ENCODE assay signal across 14 mouse cellular contexts in genomic region chr16:87745192-87745945, GRCm38 (mm10). TPM values are rescaled to one million over a fixed set of nuclear protein-coding genes. Genes with fewer than 3 reads are reported as not detected.
DNase-seq lines count a peak whose midpoint lies in the region; ATAC-seq and TF ChIP-seq lines count a peak whose summit lies in the region.
"Had no signal": no experiment of that assay in that cellular context is flagged by ENCODE, and none has a peak within 500 bp of the region (broad histone marks: within the 10 kb centered on the region; RNA-seq: fewer than 3 reads in every experiment).

No protein-coding gene starts in this region.

- 85% methylated on average over 8 of the region's 8 CpGs for WGBS in midbrain, embryonic 10.5 days
- WGBS in liver, postnatal 0 days (ENCODE audit: insufficient replicate concordance) = 78% methylated on average over 8 of the region's 8 CpGs

- no peak for ATAC-seq in liver, postnatal 0 days

- H3K4me2 ChIP-seq in liver, postnatal 0 days (ENCODE audit: low read depth, low read length) = no peak overlapping the region
- H3K4me2 ChIP-seq: embryonic facial prominence, embryonic 12.5 days; forebrain, embryonic 12.5 days; limb, embryonic 13.5 days; lung, embryonic 14.5 days had no signal

- no peak overlapping the region for H3K27ac ChIP-seq in midbrain, embryonic 10.5 days (replicated peaks)
- H3K27ac ChIP-seq in liver, postnatal 0 days (ENCODE audit: low read depth) = no peak overlapping the region
- H3K27ac ChIP-seq: embryonic facial prominence, embryonic 12.5 days; forebrain, embryonic 12.5 days; limb, embryonic 13.5 days had no signal

- no peaks in the 10 kb centered on the region for H3K27me3 ChIP-seq in midbrain, embryonic 10.5 days (ENCODE audit: low read depth, poor library complexity, severe bottlenecking)
- no peaks in the 10 kb centered on the region for H3K27me3 ChIP-seq in liver, postnatal 0 days (ENCODE audit: insufficient read depth, low read length)
- H3K27me3 ChIP-seq: embryonic facial prominence, embryonic 12.5 days; forebrain, embryonic 12.5 days; limb, embryonic 13.5 days had no signal

- H3K4me3 ChIP-seq in midbrain, embryonic 10.5 days = no peak overlapping the region
- H3K4me3 ChIP-seq in liver, postnatal 0 days (ENCODE audit: low read depth, low read length) = no peak overlapping the region
- H3K4me3 ChIP-seq: embryonic facial prominence, embryonic 12.5 days; forebrain, embryonic 12.5 days; limb, embryonic 13.5 days had no signal

- peaks cover 9% of the 10 kb centered on the region for H3K4me1 ChIP-seq in midbrain, embryonic 10.5 days
- H3K4me1 ChIP-seq in liver, postnatal 0 days (ENCODE audit: insufficient read depth) = no peaks in the 10 kb centered on the region; the same call in 1 of the 2 replicates
- H3K4me1 ChIP-seq: embryonic facial prominence, embryonic 12.5 days; limb, embryonic 13.5 days had no signal

- TF ChIP-seq CTCF in liver, postnatal 0 days (IDR thresholded peaks at IDR 0.05; ENCODE audit: low read depth) = no peak

- no peaks in the 10 kb centered on the region for H3K9me3 ChIP-seq in midbrain, embryonic 10.5 days (replicated peaks)
- no peaks in the 10 kb centered on the region; the same call in 1 of the 2 replicates for H3K9me3 ChIP-seq in liver, postnatal 0 days (ENCODE audit: low read length)
- H3K9me3 ChIP-seq: embryonic facial prominence, embryonic 12.5 days; forebrain, embryonic 12.5 days; limb, embryonic 13.5 days had no signal

- DNase-seq in gastrocnemius, postnatal 25 days = peak; percentile 3
- no peak for DNase-seq in gastrocnemius, postnatal 36 days
- peak; percentile 15 for DNase-seq in urinary bladder, postnatal 14 days (ENCODE audit: low spot score)
- DNase-seq in urinary bladder, postnatal 10 days (ENCODE audit: low spot score) = no peak
- peak; percentile 6 for DNase-seq in midbrain, embryonic 10.5 days (ENCODE audit: low spot score)
- DNase-seq in liver, postnatal 0 days = no peak
- no peak for DNase-seq in spleen, adult 12 weeks (ENCODE audit: low spot score)
- DNase-seq: cerebellum, postnatal 14 days; layer of hippocampus, postnatal 36 days; lung, embryonic 14.5 days; thymus, postnatal 36 days had no signal

- intact Hi-C loops in gastrocnemius, postnatal 36 days (cut with DNase I) = loop anchor here (5.0 kb wide), 1 partner anchor 43 kb away; no protein-coding TSS in a partner anchor

- no peak for TF ChIP-seq EP300 in liver, postnatal 0 days (IDR thresholded peaks at IDR 0.05; ENCODE audit: low read depth)

- no peaks in the 10 kb centered on the region for H3K36me3 ChIP-seq in midbrain, embryonic 10.5 days
- no peaks in the 10 kb centered on the region for H3K36me3 ChIP-seq in liver, postnatal 0 days (replicated peaks; ENCODE audit: insufficient read depth, low read length)
- H3K36me3 ChIP-seq: embryonic facial prominence, embryonic 12.5 days; forebrain, embryonic 12.5 days; limb, embryonic 13.5 days had no signal

- no peak overlapping the region for H3K9ac ChIP-seq in liver, postnatal 0 days (replicated peaks)
- H3K9ac ChIP-seq: embryonic facial prominence, embryonic 12.5 days; forebrain, embryonic 12.5 days; limb, embryonic 13.5 days; lung, embryonic 14.5 days had no signal

RNA-seq across cellular contexts. Expression of gene Bach1, which starts 46.6 kb away (rescaled TPM):
- total RNA-seq in gastrocnemius, postnatal 25 days (2021) = 10 to 100 TPM; 13.8 to 18.0 TPM
- total RNA-seq in gastrocnemius, postnatal 36 days (2021) = 10 to 100 TPM; 19.0 to 22.1 TPM
- 12.9 and 14.4 TPM in 2 replicates for polyA plus RNA-seq in midbrain, embryonic 10.5 days (2016; fragmentation: Nextera tagmentation; extraction: Ambion mirVana)
- polyA plus RNA-seq in liver, postnatal 0 days (2015; fragmentation: Nextera tagmentation; extraction: Ambion mirVana) = 5.4 and 5.9 TPM in 2 replicates

Comparison
In these comparisons a context has a peak if more than half of its experiments do, and no peak if none do; other contexts are left out.
1. DNase-seq: peak in gastrocnemius, postnatal 25 days (single experiment), urinary bladder, postnatal 14 days (single experiment) and midbrain, embryonic 10.5 days (single experiment); none in gastrocnemius, postnatal 36 days (0 of 2), urinary bladder, postnatal 10 days (single experiment), liver, postnatal 0 days (single experiment) and spleen, adult 12 weeks (single experiment).